20 mouse cellular contexts compared by ENCODE assay signal in genomic region chr9:46256177-46256576, GRCm38 (mm10). TPM values are rescaled to one million over a fixed set of nuclear protein-coding genes. Genes with fewer than 3 reads are reported as not detected.
"Had no signal": no experiment of that assay in that cellular context is flagged by ENCODE, and none has a peak within 500 bp of the region (broad histone marks: within the 10 kb centered on the region; RNA-seq: fewer than 3 reads in every experiment).

No protein-coding gene starts in this region.

- H3K27me3 ChIP-seq: neural tube, embryonic 15.5 days; stomach, embryonic 15.5 days had no signal

- H3K9me3 ChIP-seq: neural tube, embryonic 15.5 days; stomach, embryonic 15.5 days had no signal

- H3K4me3 ChIP-seq: neural tube, embryonic 15.5 days; stomach, embryonic 15.5 days had no signal

- H3K4me2 ChIP-seq: neural tube, embryonic 15.5 days; stomach, embryonic 15.5 days had no signal

- H3K36me3 ChIP-seq: neural tube, embryonic 15.5 days; stomach, embryonic 15.5 days had no signal

- H3K9ac ChIP-seq: neural tube, embryonic 15.5 days; stomach, embryonic 15.5 days had no signal

- H3K27ac ChIP-seq: neural tube, embryonic 15.5 days; stomach, embryonic 15.5 days; stomach, postnatal 0 days had no signal

- DNase-seq: retina, postnatal 1 day; right cerebral cortex, adult 18-20 months; right cerebral cortex, postnatal 14 days; right cerebral cortex, postnatal 25 days; right cerebral cortex, postnatal 4 days; spleen, adult 18-20 months; thymus, adult 18-20 months; thymus, adult 2 months; thymus, postnatal 14 days; thymus, postnatal 25 days; thymus, postnatal 36 days; thymus, postnatal 4 days had no signal

- H3K4me1 ChIP-seq: neural tube, embryonic 15.5 days; stomach, embryonic 15.5 days had no signal

RNA-seq across cellular contexts. Expression of gene Apoa5, which starts 12.3 kb away (rescaled TPM):
- total RNA-seq: neutrophil, adult 5-6 weeks had no signal
- polyA plus RNA-seq: neural tube, embryonic 14.5 days; neural tube, embryonic 15.5 days; stomach, embryonic 14.5 days; testis, adult 2 months; urinary bladder, adult 2 months had no signal

RNA-seq across cellular contexts. Expression of gene Apoa4, which starts 15.7 kb away (rescaled TPM):
- total RNA-seq: neutrophil, adult 5-6 weeks had no signal
- polyA plus RNA-seq: neural tube, embryonic 14.5 days; neural tube, embryonic 15.5 days had no signal

RNA-seq across cellular contexts. Expression of gene Apoc3, which starts 20.7 kb away (rescaled TPM):
- total RNA-seq: neutrophil, adult 5-6 weeks had no signal
- polyA plus RNA-seq: neural tube, embryonic 14.5 days; neural tube, embryonic 15.5 days; stomach, embryonic 14.5 days; testis, adult 2 months had no signal
